Mouse (Mus musculus): Measurements from ENCODE around the gene Arhgap35.

DNA sequence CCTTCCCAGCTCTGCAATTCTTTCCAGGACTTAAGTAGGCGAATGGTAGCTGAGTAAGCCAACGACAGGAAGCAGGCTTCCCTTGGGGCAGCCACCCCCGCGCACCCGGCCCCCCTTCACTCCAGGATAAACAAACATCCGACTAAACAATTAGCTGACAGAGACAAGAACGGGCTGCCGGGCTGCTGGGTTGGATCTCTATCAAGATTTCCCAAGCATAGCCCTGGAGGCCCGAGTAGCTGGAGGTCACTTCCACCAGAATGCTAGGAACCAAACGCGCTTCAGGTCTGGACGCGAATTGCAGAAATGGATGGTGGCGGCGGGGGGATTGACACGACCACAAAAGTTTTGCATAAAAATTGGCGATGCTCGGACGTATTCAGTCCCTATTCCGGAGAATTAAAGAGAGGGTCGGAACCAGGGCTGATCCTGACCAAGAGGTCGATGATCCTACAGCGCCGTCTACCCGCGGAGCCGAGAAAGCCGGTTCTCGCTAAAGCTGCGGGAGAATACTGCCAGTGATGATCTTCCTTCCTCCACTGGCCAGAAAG lies 3.9 kb upstream of the Arhgap35 start:
- peak; percentile 70 for TF ChIP-seq CTCF (IDR thresholded peaks at IDR 0.05; ENCODE audit: low read depth)
- TF ChIP-seq EP300 (IDR thresholded peaks at IDR 0.05; ENCODE audit: low read depth): no peak
